Mouse (Mus musculus) lung, postnatal 0 days (tissue): ENCODE measurements around the gene Cd72. TPM values are rescaled to one million over a fixed set of nuclear protein-coding genes. Genes with fewer than 3 reads are reported as not detected.

Experiments used
- ATAC-seq: fragments of 200-750 bp; cut with Nextera tagmentation; 2 replicates; pipeline ENCODE4 v1.8.0; 2017; ENCODE audit warnings: moderate library complexity
- DNase-seq: peaks from one replicate; pipeline ENCODE4 v3.0.0-alpha.2; 2016; ENCODE audit warnings: low spot score
- H3K27ac ChIP-seq: fragments of 300-500 bp; sonication (generic); 2 replicates; pipeline ENCODE4 v1.5.1; 2014; ENCODE audit warnings: antibody characterized with exemption, mild to moderate bottlenecking, low read length, mixed read lengths
- H3K27me3 ChIP-seq: fragments of 300-500 bp; sonication (generic); replicated peaks from 2 replicates; pipeline ENCODE4 v1.6.1; 2014; ENCODE audit warnings: low read length, mixed read lengths; ENCODE audit not compliant: insufficient read depth
- H3K36me3 ChIP-seq: fragments of 300-500 bp; sonication (generic); 2 replicates; pipeline ENCODE4 v1.6.1; 2014; ENCODE audit warnings: low read length, mixed read lengths; ENCODE audit not compliant: insufficient read depth
- H3K4me1 ChIP-seq: fragments of 300-500 bp; sonication (generic); 2 replicates; pipeline ENCODE4 v1.6.1; 2014; ENCODE audit warnings: antibody characterized with exemption, low read depth, low read length, mixed read lengths; ENCODE audit not compliant: insufficient read depth
- H3K4me2 ChIP-seq: fragments of 300-500 bp; sonication (generic); replicated peaks from 2 replicates; pipeline ENCODE4 v1.6.1; 2014; ENCODE audit warnings: low read depth, mild to moderate bottlenecking, low read length, moderate library complexity, mixed read lengths
- H3K4me3 ChIP-seq: fragments of 300-500 bp; sonication (generic); 2 replicates; pipeline ENCODE4 v1.5.1; 2014; ENCODE audit warnings: low read depth, low read length
- H3K9ac ChIP-seq: fragments of 300-500 bp; sonication (generic); replicated peaks from 2 replicates; pipeline ENCODE4 v1.6.1; 2014; ENCODE audit warnings: low read depth, mild to moderate bottlenecking
- H3K9me3 ChIP-seq: fragments of 300-500 bp; sonication (generic); 2 replicates; pipeline ENCODE4 v1.6.1; 2016; ENCODE audit warnings: low read length, mixed read lengths
- CTCF ChIP-seq: IDR thresholded peaks from 2 replicates; pipeline ENCODE4 v1.5.1; 2016; ENCODE audit warnings: antibody characterized with exemption, mild to moderate bottlenecking
- EP300 ChIP-seq: IDR thresholded peaks from 2 replicates; pipeline ENCODE4 v1.6.1; 2016; ENCODE audit warnings: antibody characterized with exemption, mild to moderate bottlenecking, control low read depth
- WGBS: fragments of 180-500 bp; shearing (Covaris S2); extraction: QIAGEN DNeasy Blood & Tissue Kit; methylation state at CpG from one replicate; pipeline ENCODE4 v1.1.7; 2014; 5-methylcytosine and 5-hydroxymethylcytosine counted together
- polyA plus RNA-seq: library from polyadenylated mRNA; unstranded; fragments of >200 nt; fragmentation: Nextera tagmentation; extraction: Ambion mirVana; gene quantifications from 2 replicates; pipeline ENCODE4 v1.2.1, GENCODE M21; 2015

The Cd72 gene
- polyA plus RNA-seq, 1 experiment from 2014 or later, result 2.7 TPM

GRCm38 (mm10) chr4:43497405-43497804, 43.0 kb upstream of the Cd72 start:
- no peak overlapping the region for H3K9ac ChIP-seq
- no peaks in the 10 kb centered on the region for H3K27me3 ChIP-seq
- no peak for DNase-seq
- no peak for ATAC-seq
- H3K4me1 ChIP-seq, result peaks cover 5% of the 10 kb centered on the region; the same call in 1 of the 2 replicates
- H3K9me3 ChIP-seq, result no peaks in the 10 kb centered on the region
- 82% methylated on average over 8 of the region's 8 CpGs for WGBS
- TF ChIP-seq CTCF, result no peak
- TF ChIP-seq EP300, result no peak
- H3K4me2 ChIP-seq, result no peak overlapping the region
- no peak overlapping the region for H3K27ac ChIP-seq
- no peaks in the 10 kb centered on the region for H3K36me3 ChIP-seq
- no peak overlapping the region for H3K4me3 ChIP-seq

GRCm38 (mm10) chr4:43496587-43496986, 42.2 kb upstream of the Cd72 start:
- Histone ChIP-seq H3K9ac (no peak overlapping the region), H3K36me3 (no peaks in the 10 kb centered on the region), H3K27ac (no peak overlapping the region), H3K4me3 (no peak overlapping the region), H3K4me2 (no peak overlapping the region), H3K9me3 (no peaks in the 10 kb centered on the region), H3K4me1 (peaks cover 5% of the 10 kb centered on the region; the same call in 1 of the 2 replicates), H3K27me3 (no peaks in the 10 kb centered on the region)
- WGBS, result 54% methylated on average over 6 of the region's 6 CpGs
- DNase-seq, result no peak
- no peak for ATAC-seq
- TF ChIP-seq EP300, result no peak
- no peak for TF ChIP-seq CTCF

GRCm38 (mm10) chr4:43493846-43494240, 39.4 kb upstream of the Cd72 start:
- Histone ChIP-seq H3K9ac (peak overlapping the region; percentile 66), H3K27me3 (no peaks in the 10 kb centered on the region), H3K9me3 (no peaks in the 10 kb centered on the region), H3K4me2 (peak overlapping the region; percentile 87), H3K36me3 (no peaks in the 10 kb centered on the region), H3K4me3 (peak overlapping the region; percentile 78), H3K27ac (peak overlapping the region; percentile 70), H3K4me1 (peaks cover 2% of the 10 kb centered on the region; the same call in 1 of the 2 replicates)
- no peak for DNase-seq
- TF ChIP-seq CTCF (no peak), EP300 (no peak)
- 2% methylated on average over 9 of the region's 9 CpGs for WGBS
- ATAC-seq, result no peak

- H3K4me3 ChIP-seq, result peak overlapping the region; percentile 78
- peak overlapping the region; percentile 87 for H3K4me2 ChIP-seq
- H3K36me3 ChIP-seq, result no peaks in the 10 kb centered on the region
- peak overlapping the region; percentile 66 for H3K9ac ChIP-seq
- DNase-seq (peak; percentile 96), ATAC-seq (peak; percentile 85)
- no peaks in the 10 kb centered on the region for H3K27me3 ChIP-seq
- no peak for TF ChIP-seq EP300
- TF ChIP-seq CTCF, result peak; percentile 43
- peak overlapping the region; percentile 70 for H3K27ac ChIP-seq
- H3K4me1 ChIP-seq, result no peaks in the 10 kb centered on the region
- WGBS, result under 1% methylated on average over 47 of the region's 47 CpGs
- H3K9me3 ChIP-seq, result no peaks in the 10 kb centered on the region
Observed at GRCm38 (mm10) chr4:43493186-43493845, 38.9 kb upstream of the Cd72 start.

GRCm38 (mm10) chr4:43492821-43493185, 38.4 kb upstream of the Cd72 start, which contains the start of gene Ccdc107:
Gene Ccdc107 (plus strand): TSS chr4:43492900.
- ATAC-seq, result peak; percentile 97
- H3K36me3 ChIP-seq, result no peaks in the 10 kb centered on the region
- H3K9me3 ChIP-seq, result no peaks in the 10 kb centered on the region
- TF ChIP-seq EP300 (peak; percentile 76), CTCF (peak; percentile 35)
- peak within 1 kb of the TSS; percentile 78 for H3K4me3 ChIP-seq
- peak within 1 kb of the TSS; percentile 70 for H3K27ac ChIP-seq
- DNase-seq, result peak; percentile 98
- peak within 1 kb of the TSS; percentile 66 for H3K9ac ChIP-seq
- no peaks in the 10 kb centered on the region for H3K4me1 ChIP-seq
- WGBS, result under 1% methylated on average over 25 of the region's 25 CpGs
- H3K27me3 ChIP-seq, result no peaks in the 10 kb centered on the region
- H3K4me2 ChIP-seq, result peak within 1 kb of the TSS; percentile 87

DNA sequence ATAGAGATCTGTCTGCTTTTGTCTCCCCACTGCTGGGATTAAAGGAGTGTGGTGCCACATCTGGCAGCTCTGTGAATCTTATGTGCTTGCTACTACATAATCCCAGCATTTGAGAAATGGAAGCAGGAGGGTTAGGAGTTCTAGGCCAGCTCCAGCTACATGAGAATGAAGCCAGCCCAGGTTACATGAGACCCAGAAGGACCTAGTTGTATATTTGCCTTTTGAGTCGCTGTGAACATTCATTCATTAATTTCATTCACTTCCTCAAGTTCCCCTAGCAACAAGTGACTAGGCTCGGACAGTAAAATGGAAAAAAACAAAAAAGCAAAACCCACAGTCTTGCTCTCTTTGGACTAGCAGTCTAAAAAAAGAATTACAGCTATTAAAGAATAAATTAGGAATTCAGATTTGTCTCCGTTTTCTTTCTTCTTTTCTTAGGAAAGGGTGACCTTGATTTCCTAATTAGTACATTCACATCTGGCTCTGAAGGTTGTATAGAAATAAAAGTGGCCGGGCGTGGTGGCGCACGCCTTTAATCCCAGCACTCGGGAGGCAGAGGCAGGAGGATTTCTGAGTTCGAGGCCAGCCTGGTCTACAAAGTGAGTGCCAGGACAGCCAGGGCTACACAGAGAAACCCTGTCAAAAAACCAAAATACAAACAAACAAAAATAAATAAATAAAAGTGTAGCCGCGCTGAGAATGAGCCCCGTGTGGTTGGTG, 37.8 kb upstream of the Cd72 start:
- TF ChIP-seq CTCF, result no peak
- no peak for TF ChIP-seq EP300
- H3K9me3 ChIP-seq, result no peaks in the 10 kb centered on the region
- H3K36me3 ChIP-seq, result no peaks in the 10 kb centered on the region
- H3K4me2 ChIP-seq, result peak overlapping the region; percentile 50
- H3K27ac ChIP-seq, result peak overlapping the region; percentile 70
- peak overlapping the region; percentile 66; the same call in 1 of the 2 replicates for H3K9ac ChIP-seq
- no peaks in the 10 kb centered on the region for H3K27me3 ChIP-seq
- H3K4me1 ChIP-seq, result no peaks in the 10 kb centered on the region
- H3K4me3 ChIP-seq, result peak overlapping the region; percentile 78
- ATAC-seq (no peak), DNase-seq (peak; percentile 68)
- WGBS, result 40% methylated on average over 12 of the region's 12 CpGs
